Mouse (Mus musculus) left cerebral cortex, postnatal 10 days (tissue): ENCODE results near the gene Trim25. TPM values are rescaled to one million over a fixed set of nuclear protein-coding genes. Genes with fewer than 3 reads are reported as not detected.

Experiments
- DNase-seq, 2 experiments: peaks; one replicate each; pipeline ENCODE4 v3.0.0; 2021 to 2022; ENCODE audit warnings: low spot score in 2 of 2, mixed read lengths in 1 of 2; ENCODE audit errors: extremely low spot score in 1 of 2
- intact Hi-C: fragments of 180-260 bp; cut with DNase I; formaldehyde crosslinking; loops from one replicate; pipeline ENCODE4 v1.15.1; 2025
- total RNA-seq, 2 experiments: library from RNA; stranded (reverse); gene quantifications; 2 replicates each; pipeline ENCODE4 v1.2.3; 2021

Gene Trim25
- total RNA-seq, 2 experiments from 2014 or later: 6.0 to 6.3 TPM

- intact Hi-C loops: no loop called here
- no peak for DNase-seq
Observed at GRCm38 (mm10) chr11:89046021-89046420, 46.8 kb downstream of the Trim25 start.

GRCm38 (mm10) chr11:89051767-89052166 lies 52.6 kb downstream of the Trim25 start:
- intact Hi-C loops: no loop called here
- no peak for DNase-seq

GRCm38 (mm10) chr11:89055931-89056690 lies 56.9 kb downstream of the Trim25 start:
- no peak for DNase-seq
- intact Hi-C loops: no loop called here

- intact Hi-C loops: no loop called here
- DNase-seq: peak in 1 of 2 experiments; percentile 46
Observed at GRCm38 (mm10) chr11:89058515-89059270, 59.5 kb downstream of the Trim25 start.

GRCm38 (mm10) chr11:89059919-89060422 lies 60.8 kb downstream of the Trim25 start:
- intact Hi-C loops: no loop called here
- DNase-seq: no peak

- intact Hi-C loops: no loop called here
- DNase-seq: peak; percentile 84 to 96
Observed at GRCm38 (mm10) chr11:89060423-89061089, 61.4 kb downstream of the Trim25 start.

- DNase-seq: no peak
- intact Hi-C loops: no loop called here
Observed at GRCm38 (mm10) chr11:89061362-89061761, 62.2 kb downstream of the Trim25 start.

- no peak for DNase-seq
- intact Hi-C loops: no loop called here
Observed at GRCm38 (mm10) chr11:89064312-89064711, 65.1 kb downstream of the Trim25 start.

GRCm38 (mm10) chr11:89065297-89065696 lies 66.1 kb downstream of the Trim25 start:
- intact Hi-C loops: no loop called here

GRCm38 (mm10) chr11:89066126-89066525 lies 67.0 kb downstream of the Trim25 start:
- no peak for DNase-seq
- intact Hi-C loops: no loop called here

More at GRCm38 (mm10) chr11:89065297-89065696, 66.1 kb downstream of the Trim25 start:
- no peak for DNase-seq

GRCm38 (mm10) chr11:89066750-89067149 lies 67.6 kb downstream of the Trim25 start, which contains the start of gene Dgke:
Gene Dgke (minus strand): TSS chr11:89066850.
- DNase-seq: no peak
- intact Hi-C loops: no loop called here

- intact Hi-C loops: no loop called here
- peak in 1 of 2 experiments; percentile 58 for DNase-seq
Observed at GRCm38 (mm10) chr11:89067301-89067822, 68.2 kb downstream of the Trim25 start.

- DNase-seq: no peak
- intact Hi-C loops: no loop called here
Observed at GRCm38 (mm10) chr11:89067871-89068490, 68.8 kb downstream of the Trim25 start.

- intact Hi-C loops: no loop called here
- DNase-seq: peak in 1 of 2 experiments; percentile 57
Observed at GRCm38 (mm10) chr11:89068649-89069048, 69.5 kb downstream of the Trim25 start.

- peak; percentile 31 to 48 for DNase-seq
- intact Hi-C loops: no loop called here
Observed at GRCm38 (mm10) chr11:89069303-89069702, 70.1 kb downstream of the Trim25 start.
